Mouse (Mus musculus) myocyte (in vitro differentiated cells): ENCODE data around the gene Cntn6. TPM values are rescaled to one million over a fixed set of nuclear protein-coding genes. Genes with fewer than 3 reads are reported as not detected.

Experiments used
- H3K27me3 ChIP-seq: one replicate; pipeline ENCODE4 v1.6.1; 2011; ENCODE audit not compliant: control insufficient read depth, insufficient read depth, insufficient read length
- H3K36me3 ChIP-seq: one replicate; pipeline ENCODE4 v1.6.1; 2011; ENCODE audit not compliant: control insufficient read depth, insufficient read depth
- H3K4me2 ChIP-seq: one replicate; pipeline ENCODE4 v1.6.1; 2011; ENCODE audit warnings: low read depth, control low read depth
- H3K4me3 ChIP-seq: one replicate; pipeline ENCODE4 v1.5.1; 2011; ENCODE audit warnings: mild to moderate bottlenecking, control low read depth, moderate library complexity
- H3K79me2 ChIP-seq: one replicate; pipeline ENCODE4 v1.6.1; 2011; ENCODE audit not compliant: control insufficient read depth, insufficient read depth
- H3ac ChIP-seq: one replicate; pipeline ENCODE4 v1.6.1; 2011; ENCODE audit not compliant: control insufficient read depth, insufficient read length
- CEBPB ChIP-seq: IDR thresholded peaks from 2 replicates; pipeline ENCODE4 v1.6.1; 2011; ENCODE audit warnings: mild to moderate bottlenecking, moderate library complexity; ENCODE audit not compliant: poor library complexity, insufficient read depth, severe bottlenecking
- E2F4 ChIP-seq: IDR thresholded peaks from one replicate; pipeline ENCODE4 v1.6.1; 2011; ENCODE audit warnings: mild to moderate bottlenecking, control low read depth, moderate library complexity; ENCODE audit not compliant: insufficient read depth
- MAX ChIP-seq: IDR thresholded peaks from one replicate; pipeline ENCODE4 v1.6.1; 2011; ENCODE audit warnings: low read depth, mild to moderate bottlenecking, control low read depth
- MYOD1 ChIP-seq, 3 experiments: IDR thresholded peaks; one replicate each; pipeline ENCODE4 v1.6.1; 2011; ENCODE audit warnings: control low read depth in 2 of 3, low read depth in 2 of 3, mild to moderate bottlenecking in 2 of 3, moderate library complexity in 1 of 3; ENCODE audit not compliant: insufficient read length in 2 of 3, control insufficient read depth in 1 of 3
- MYOG ChIP-seq, 3 experiments: IDR thresholded peaks; one replicate each; pipeline ENCODE4 v1.6.1; 2011; ENCODE audit warnings: control low read depth in 2 of 3, low read depth in 2 of 3, mild to moderate bottlenecking in 2 of 3; ENCODE audit not compliant: insufficient read length in 2 of 3, control insufficient read depth in 1 of 3, insufficient read depth in 1 of 3
- POLR2A ChIP-seq: IDR thresholded peaks from one replicate; pipeline ENCODE4 v1.6.1; 2011; ENCODE audit warnings: low read depth, mild to moderate bottlenecking, control low read depth, moderate library complexity; ENCODE audit not compliant: insufficient read length
- POLR2AphosphoS2 ChIP-seq: IDR thresholded peaks from one replicate; pipeline ENCODE4 v1.6.1; 2011; ENCODE audit warnings: low read depth, control low read depth; ENCODE audit not compliant: insufficient read length
- REST ChIP-seq: IDR thresholded peaks from one replicate; pipeline ENCODE4 v1.6.1; 2011; ENCODE audit warnings: mild to moderate bottlenecking, control low read depth, moderate library complexity; ENCODE audit not compliant: insufficient read depth, insufficient read length
- SRF ChIP-seq: IDR thresholded peaks from one replicate; pipeline ENCODE4 v1.6.1; 2011; ENCODE audit warnings: low read depth; ENCODE audit not compliant: control insufficient read depth, insufficient read length
- TCF12 ChIP-seq: IDR thresholded peaks from one replicate; pipeline ENCODE4 v1.6.1; 2011; ENCODE audit warnings: mild to moderate bottlenecking, control low read depth; ENCODE audit not compliant: poor library complexity, insufficient read depth, severe bottlenecking
- TCF3 ChIP-seq: IDR thresholded peaks from one replicate; pipeline ENCODE4 v1.6.1; 2011; ENCODE audit warnings: low read depth, control low read depth; ENCODE audit not compliant: insufficient read length
- USF1 ChIP-seq: IDR thresholded peaks from one replicate; pipeline ENCODE4 v1.6.1; 2011; ENCODE audit warnings: low read depth, mild to moderate bottlenecking, control low read depth, moderate library complexity
- polyA plus RNA-seq: library from polyadenylated mRNA; unstranded; fragments of >200 nt; fragmentation: generic; extraction: Trizol; gene quantifications from one replicate; pipeline ENCODE4 v1.2.1, GENCODE M21; 2012; ENCODE audit warnings: missing spikeins

The Cntn6 gene
- polyA plus RNA-seq, 1 experiment = not detected

- no peaks in the 10 kb centered on the region for H3K27me3 ChIP-seq
- no peak overlapping the region for H3K4me3 ChIP-seq
- H3ac ChIP-seq = no peak overlapping the region
- no peak overlapping the region for H3K4me2 ChIP-seq
- H3K79me2 ChIP-seq = no peaks in the 10 kb centered on the region
- H3K36me3 ChIP-seq = no peaks in the 10 kb centered on the region
- no peak for TF ChIP-seq POLR2AphosphoS2
- no peak for TF ChIP-seq TCF3
- no peak for TF ChIP-seq MAX
- TF ChIP-seq MYOG (IDR thresholded peaks at IDR 0.05; ENCODE audit: control insufficient read depth in 1 of 3, insufficient read depth in 1 of 3, insufficient read length in 2 of 3, low read depth in 2 of 3) = no peak
- no peak for TF ChIP-seq CEBPB
- no peak for TF ChIP-seq MYOD1 (IDR thresholded peaks at IDR 0.05; ENCODE audit: control insufficient read depth in 1 of 3, insufficient read length in 2 of 3, low read depth in 2 of 3)
- TF ChIP-seq SRF = no peak
- no peak for TF ChIP-seq REST
- TF ChIP-seq USF1 = no peak
- no peak for TF ChIP-seq POLR2A
- no peak for TF ChIP-seq TCF12
- no peak for TF ChIP-seq E2F4
Observed at GRCm38 (mm10) chr6:104787502-104787901, 294.9 kb downstream of the Cntn6 start.

- Histone ChIP-seq H3K27me3 (no peaks in the 10 kb centered on the region), H3K4me3 (no peak overlapping the region), H3K36me3 (no peaks in the 10 kb centered on the region), H3K4me2 (no peak overlapping the region), H3ac (no peak overlapping the region), H3K79me2 (no peaks in the 10 kb centered on the region)
- TF ChIP-seq MYOD1 (IDR thresholded peaks at IDR 0.05; ENCODE audit: control insufficient read depth in 1 of 3, insufficient read length in 2 of 3, low read depth in 2 of 3) = no peak
- no peak for TF ChIP-seq MYOG (IDR thresholded peaks at IDR 0.05; ENCODE audit: control insufficient read depth in 1 of 3, insufficient read depth in 1 of 3, insufficient read length in 2 of 3, low read depth in 2 of 3)
- no peak for TF ChIP-seq TCF3
- TF ChIP-seq TCF12 = no peak
- TF ChIP-seq E2F4 = no peak
- no peak for TF ChIP-seq MAX
- TF ChIP-seq POLR2AphosphoS2 = no peak
Observed at GRCm38 (mm10) chr6:104808526-104808925, 315.9 kb downstream of the Cntn6 start.

- no peak for TF ChIP-seq CEBPB
- TF ChIP-seq SRF = no peak
- no peak for TF ChIP-seq E2F4
- TF ChIP-seq MYOD1 (IDR thresholded peaks at IDR 0.05; ENCODE audit: control insufficient read depth in 1 of 3, insufficient read length in 2 of 3, low read depth in 2 of 3) = no peak
- no peak for TF ChIP-seq TCF12
- TF ChIP-seq REST = no peak
- TF ChIP-seq POLR2AphosphoS2 = no peak
- no peak for TF ChIP-seq MAX
- no peak for TF ChIP-seq MYOG (IDR thresholded peaks at IDR 0.05; ENCODE audit: control insufficient read depth in 1 of 3, insufficient read depth in 1 of 3, insufficient read length in 2 of 3, low read depth in 2 of 3)
- TF ChIP-seq TCF3 = no peak
- TF ChIP-seq POLR2A = no peak
- no peak for TF ChIP-seq USF1
Observed at GRCm38 (mm10) chr6:104815610-104816009, 323.0 kb downstream of the Cntn6 start.

GRCm38 (mm10) chr6:104879711-104880110 is 387.1 kb downstream of the Cntn6 start:
- no peak overlapping the region for H3K4me3 ChIP-seq
- H3K36me3 ChIP-seq = no peaks in the 10 kb centered on the region
- no peak for TF ChIP-seq MYOD1 (IDR thresholded peaks at IDR 0.05; ENCODE audit: control insufficient read depth in 1 of 3, insufficient read length in 2 of 3, low read depth in 2 of 3)
- TF ChIP-seq E2F4 = no peak
- TF ChIP-seq REST = no peak
- no peak for TF ChIP-seq TCF12
- no peak for TF ChIP-seq MAX
- no peak for TF ChIP-seq TCF3
- TF ChIP-seq CEBPB = no peak
- no peak for TF ChIP-seq SRF
- TF ChIP-seq POLR2A = no peak
- no peak for TF ChIP-seq MYOG (IDR thresholded peaks at IDR 0.05; ENCODE audit: control insufficient read depth in 1 of 3, insufficient read depth in 1 of 3, insufficient read length in 2 of 3, low read depth in 2 of 3)
- TF ChIP-seq POLR2AphosphoS2 = no peak
- TF ChIP-seq USF1 = no peak
- H3K4me2 ChIP-seq = no peak overlapping the region
- no peaks in the 10 kb centered on the region for H3K79me2 ChIP-seq
- H3ac ChIP-seq = no peak overlapping the region
- H3K27me3 ChIP-seq = no peaks in the 10 kb centered on the region

More at GRCm38 (mm10) chr6:104815610-104816009, 323.0 kb downstream of the Cntn6 start:
- Histone ChIP-seq H3K4me2 (no peak overlapping the region), H3K27me3 (no peaks in the 10 kb centered on the region), H3K4me3 (no peak overlapping the region), H3ac (no peak overlapping the region), H3K79me2 (no peaks in the 10 kb centered on the region), H3K36me3 (no peaks in the 10 kb centered on the region)
